Mouse (Mus musculus): ENCODE data around the gene Treml2. TPM values are rescaled to one million over a fixed set of nuclear protein-coding genes. Genes with fewer than 3 reads are reported as not detected.

Treml2 gene
- polyA plus RNA-seq (2016; fragmentation: Nextera tagmentation; extraction: Ambion mirVana), result 0.23 and 0.80 TPM in 2 replicates

- no peak for ATAC-seq (ENCODE audit: insufficient number of reproducible peaks, insufficient read depth, low FRiP score, low TSS enrichment)
- no peaks in the 10 kb centered on the region for H3K9me3 ChIP-seq
- H3K4me3 ChIP-seq, result no peak within 1 kb of the TSS
- WGBS, result 30% methylated on average over 3 of the region's 4 CpGs
- no peaks in the 10 kb centered on the region for H3K4me1 ChIP-seq
- no peaks in the 10 kb centered on the region for H3K36me3 ChIP-seq
- no peak within 1 kb of the TSS for H3K4me2 ChIP-seq (replicated peaks)
- H3K27ac ChIP-seq, result no peak within 1 kb of the TSS; the same call in 1 of the 2 replicates
- H3K9ac ChIP-seq, result no peak within 1 kb of the TSS
- H3K27me3 ChIP-seq, result no peaks in the 10 kb centered on the region
Observed at GRCm38 (mm10) chr17:48299203-48299602, at the start of gene Treml2. Treml2 (plus strand) TSS chr17:48299498.

- H3K27ac ChIP-seq, result no peak overlapping the region
- 81% methylated on average over 11 of the region's 11 CpGs for WGBS
- no peak overlapping the region for H3K4me2 ChIP-seq (replicated peaks)
- no peaks in the 10 kb centered on the region for H3K4me1 ChIP-seq
- ATAC-seq (ENCODE audit: insufficient number of reproducible peaks, insufficient read depth, low FRiP score, low TSS enrichment), result no peak
- H3K4me3 ChIP-seq, result no peak overlapping the region
- H3K9me3 ChIP-seq, result no peaks in the 10 kb centered on the region
- no peaks in the 10 kb centered on the region for H3K36me3 ChIP-seq
- no peak overlapping the region for H3K9ac ChIP-seq
- H3K27me3 ChIP-seq, result no peaks in the 10 kb centered on the region
Observed at GRCm38 (mm10) chr17:48249501-48249900, 49.8 kb upstream of the Treml2 start.

- 90% methylated on average over 7 of the region's 7 CpGs for WGBS
- no peaks in the 10 kb centered on the region for H3K27me3 ChIP-seq
Observed at GRCm38 (mm10) chr17:48250631-48251030, 48.7 kb upstream of the Treml2 start.

GRCm38 (mm10) chr17:48256575-48256974, 42.7 kb upstream of the Treml2 start:
- no peak overlapping the region for H3K9ac ChIP-seq
- H3K27ac ChIP-seq, result no peak overlapping the region
- ATAC-seq (ENCODE audit: insufficient number of reproducible peaks, insufficient read depth, low FRiP score, low TSS enrichment), result no peak
- no peaks in the 10 kb centered on the region for H3K36me3 ChIP-seq
- H3K27me3 ChIP-seq, result no peaks in the 10 kb centered on the region
- no peak overlapping the region for H3K4me2 ChIP-seq (replicated peaks)
- no peaks in the 10 kb centered on the region; the same call in 1 of the 2 replicates for H3K9me3 ChIP-seq
- H3K4me3 ChIP-seq, result no peak overlapping the region
- H3K4me1 ChIP-seq, result no peaks in the 10 kb centered on the region

More at GRCm38 (mm10) chr17:48250631-48251030, 48.7 kb upstream of the Treml2 start:
- no peaks in the 10 kb centered on the region for H3K4me1 ChIP-seq
- no peak overlapping the region for H3K9ac ChIP-seq
- no peak for ATAC-seq (ENCODE audit: insufficient number of reproducible peaks, insufficient read depth, low FRiP score, low TSS enrichment)
- no peak overlapping the region for H3K27ac ChIP-seq
- H3K9me3 ChIP-seq, result no peaks in the 10 kb centered on the region
- no peaks in the 10 kb centered on the region for H3K36me3 ChIP-seq
- no peak overlapping the region for H3K4me2 ChIP-seq (replicated peaks)
- no peak overlapping the region for H3K4me3 ChIP-seq

GRCm38 (mm10) chr17:48261868-48262267, 37.4 kb upstream of the Treml2 start:
- Histone ChIP-seq H3K9ac (no peak overlapping the region), H3K36me3 (no peaks in the 10 kb centered on the region), H3K4me1 (no peaks in the 10 kb centered on the region), H3K27ac (no peak overlapping the region), H3K27me3 (no peaks in the 10 kb centered on the region), H3K4me2 (replicated peaks) (no peak overlapping the region), H3K9me3 (no peaks in the 10 kb centered on the region; the same call in 1 of the 2 replicates), H3K4me3 (no peak overlapping the region)
- WGBS, result 87% methylated on average over 2 of the region's 2 CpGs
- ATAC-seq (ENCODE audit: insufficient number of reproducible peaks, insufficient read depth, low FRiP score, low TSS enrichment), result no peak

GRCm38 (mm10) chr17:48263741-48264362, 35.4 kb upstream of the Treml2 start, which contains the start of gene Treml4:
Treml4 (plus strand) TSS chr17:48264295.
- H3K4me3 ChIP-seq, result no peak within 1 kb of the TSS
- H3K4me2 ChIP-seq (replicated peaks), result no peak within 1 kb of the TSS
- H3K4me1 ChIP-seq, result no peaks in the 10 kb centered on the region
- no peak within 1 kb of the TSS for H3K27ac ChIP-seq
- 81% methylated on average over 3 of the region's 3 CpGs for WGBS
- ATAC-seq (ENCODE audit: insufficient number of reproducible peaks, insufficient read depth, low FRiP score, low TSS enrichment), result no peak
- no peaks in the 10 kb centered on the region for H3K27me3 ChIP-seq
- H3K9me3 ChIP-seq, result no peaks in the 10 kb centered on the region; the same call in 1 of the 2 replicates
- H3K36me3 ChIP-seq, result no peaks in the 10 kb centered on the region
- no peak within 1 kb of the TSS for H3K9ac ChIP-seq

GRCm38 (mm10) chr17:48264662-48265061, 34.6 kb upstream of the Treml2 start:
- no peaks in the 10 kb centered on the region for H3K27me3 ChIP-seq
- no peaks in the 10 kb centered on the region for H3K4me1 ChIP-seq
- no peak for ATAC-seq (ENCODE audit: insufficient number of reproducible peaks, insufficient read depth, low FRiP score, low TSS enrichment)
- H3K4me3 ChIP-seq, result no peak overlapping the region
- H3K4me2 ChIP-seq (replicated peaks), result no peak overlapping the region
- H3K27ac ChIP-seq, result no peak overlapping the region
- no peaks in the 10 kb centered on the region for H3K36me3 ChIP-seq
- no peaks in the 10 kb centered on the region for H3K9me3 ChIP-seq
- 88% methylated on average over 7 of the region's 7 CpGs for WGBS
- H3K9ac ChIP-seq, result no peak overlapping the region

GRCm38 (mm10) chr17:48266138-48266537, 33.2 kb upstream of the Treml2 start:
- no peaks in the 10 kb centered on the region for H3K36me3 ChIP-seq
- no peaks in the 10 kb centered on the region for H3K9me3 ChIP-seq
- WGBS, result 34% methylated on average over 2 of the region's 2 CpGs
- no peak overlapping the region for H3K9ac ChIP-seq
- no peak overlapping the region for H3K4me3 ChIP-seq
- H3K27ac ChIP-seq, result no peak overlapping the region
- H3K27me3 ChIP-seq, result no peaks in the 10 kb centered on the region
- no peak overlapping the region for H3K4me2 ChIP-seq (replicated peaks)
- no peaks in the 10 kb centered on the region for H3K4me1 ChIP-seq
- ATAC-seq (ENCODE audit: insufficient number of reproducible peaks, insufficient read depth, low FRiP score, low TSS enrichment), result no peak

- H3K4me3 ChIP-seq, result no peak overlapping the region
- ATAC-seq (ENCODE audit: insufficient number of reproducible peaks, insufficient read depth, low FRiP score, low TSS enrichment), result no peak
- WGBS, result 54% methylated on average over 2 of the region's 2 CpGs
- no peaks in the 10 kb centered on the region for H3K36me3 ChIP-seq
- no peak overlapping the region for H3K4me2 ChIP-seq (replicated peaks)
- H3K27ac ChIP-seq, result no peak overlapping the region
- no peaks in the 10 kb centered on the region for H3K4me1 ChIP-seq
- no peaks in the 10 kb centered on the region for H3K9me3 ChIP-seq
- H3K9ac ChIP-seq, result no peak overlapping the region
- H3K27me3 ChIP-seq, result no peaks in the 10 kb centered on the region
Observed at GRCm38 (mm10) chr17:48266610-48267304, 32.5 kb upstream of the Treml2 start.

GRCm38 (mm10) chr17:48267591-48267990, 31.7 kb upstream of the Treml2 start:
- H3K9me3 ChIP-seq, result no peaks in the 10 kb centered on the region
- H3K27ac ChIP-seq, result no peak overlapping the region
- H3K4me1 ChIP-seq, result no peaks in the 10 kb centered on the region
- 81% methylated on average over 1 of the region's 1 CpGs for WGBS
- H3K4me2 ChIP-seq (replicated peaks), result no peak overlapping the region
- ATAC-seq (ENCODE audit: insufficient number of reproducible peaks, insufficient read depth, low FRiP score, low TSS enrichment), result no peak
- H3K4me3 ChIP-seq, result no peak overlapping the region
- H3K27me3 ChIP-seq, result no peaks in the 10 kb centered on the region
- no peak overlapping the region for H3K9ac ChIP-seq
- H3K36me3 ChIP-seq, result no peaks in the 10 kb centered on the region

- H3K9me3 ChIP-seq, result no peaks in the 10 kb centered on the region
- no peak overlapping the region for H3K4me2 ChIP-seq (replicated peaks)
- ATAC-seq (ENCODE audit: insufficient number of reproducible peaks, insufficient read depth, low FRiP score, low TSS enrichment), result no peak
- no peaks in the 10 kb centered on the region for H3K36me3 ChIP-seq
- no peaks in the 10 kb centered on the region for H3K4me1 ChIP-seq
- H3K27me3 ChIP-seq, result no peaks in the 10 kb centered on the region
- H3K9ac ChIP-seq, result no peak overlapping the region
- H3K4me3 ChIP-seq, result no peak overlapping the region
- H3K27ac ChIP-seq, result no peak overlapping the region
Observed at GRCm38 (mm10) chr17:48268276-48268675, 31.0 kb upstream of the Treml2 start.

GRCm38 (mm10) chr17:48269833-48270232, 29.5 kb upstream of the Treml2 start:
- no peaks in the 10 kb centered on the region for H3K4me1 ChIP-seq
- no peak for ATAC-seq (ENCODE audit: insufficient number of reproducible peaks, insufficient read depth, low FRiP score, low TSS enrichment)
- no peak overlapping the region for H3K27ac ChIP-seq
- H3K36me3 ChIP-seq, result no peaks in the 10 kb centered on the region
- H3K4me3 ChIP-seq, result no peak overlapping the region
- 71% methylated on average over 4 of the region's 4 CpGs for WGBS
- no peak overlapping the region for H3K4me2 ChIP-seq (replicated peaks)
- no peak overlapping the region for H3K9ac ChIP-seq
- H3K9me3 ChIP-seq, result no peaks in the 10 kb centered on the region
- no peaks in the 10 kb centered on the region for H3K27me3 ChIP-seq

Data from embryonic facial prominence, embryonic 12.5 days (tissue).